20 mouse cellular contexts compared by ENCODE assay signal in the genomic region with DNA sequence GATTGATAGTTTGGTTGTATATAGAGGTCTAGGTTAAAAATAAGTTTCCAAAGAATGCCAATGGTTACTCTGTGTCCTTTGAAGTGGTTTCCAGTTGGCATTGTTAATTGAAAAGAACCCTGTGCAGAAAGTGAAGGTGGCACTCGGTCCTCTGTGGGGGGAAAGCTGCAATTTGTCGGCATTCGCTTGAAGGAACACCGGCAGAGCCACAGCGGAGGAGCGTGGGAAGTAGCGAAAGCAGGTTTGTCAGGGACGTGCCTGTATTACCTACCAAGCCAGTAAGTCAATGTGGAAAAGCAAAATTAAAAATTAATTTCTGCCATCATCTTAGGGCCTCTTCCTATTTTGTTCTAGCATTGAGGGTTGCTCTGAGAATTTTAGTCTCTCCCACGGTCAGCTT. TPM values are rescaled to one million over a fixed set of nuclear protein-coding genes. Genes with fewer than 3 reads are reported as not detected.
"Had no signal": no experiment of that assay in that cellular context is flagged by ENCODE, and none has a peak within 500 bp of the region (broad histone marks: within the 10 kb centered on the region; RNA-seq: fewer than 3 reads in every experiment).

No protein-coding gene starts in this region.

- H3K9ac ChIP-seq: limb, embryonic 12.5 days; lung, embryonic 15.5 days; midbrain, embryonic 13.5 days; neural tube, embryonic 15.5 days had no signal

- H3K4me2 ChIP-seq: limb, embryonic 12.5 days; lung, embryonic 15.5 days; midbrain, embryonic 13.5 days; neural tube, embryonic 15.5 days had no signal

- H3K9me3 ChIP-seq: limb, embryonic 12.5 days; lung, embryonic 15.5 days; midbrain, embryonic 13.5 days; neural tube, embryonic 15.5 days had no signal

- H3K4me1 ChIP-seq: midbrain, embryonic 13.5 days had no signal

- H3K36me3 ChIP-seq: limb, embryonic 12.5 days; lung, embryonic 15.5 days; midbrain, embryonic 13.5 days; neural tube, embryonic 15.5 days had no signal

- H3K4me3 ChIP-seq: limb, embryonic 12.5 days; lung, embryonic 15.5 days; midbrain, embryonic 13.5 days; myocyte; neural tube, embryonic 15.5 days had no signal

- H3K27me3 ChIP-seq: limb, embryonic 12.5 days; lung, embryonic 15.5 days; midbrain, embryonic 13.5 days; neural tube, embryonic 15.5 days had no signal

- DNase-seq: kidney, adult 9 months; kidney, postnatal 36 days; layer of hippocampus, adult 9-11 months; right cerebral cortex, adult 18-20 months; right cerebral cortex, postnatal 25 days; thymus, adult 18-20 months; thymus, postnatal 14 days had no signal

- ATAC-seq: midbrain, embryonic 13.5 days had no signal

- H3K27ac ChIP-seq: kidney, postnatal 0 days; limb, embryonic 12.5 days; lung, embryonic 15.5 days; midbrain, embryonic 13.5 days; neural tube, embryonic 15.5 days had no signal

RNA-seq across cellular contexts. Expression of gene Rab17, which starts 37.2 kb away (rescaled TPM):
- total RNA-seq: layer of hippocampus, adult 18-20 months; left cerebral cortex, postnatal 36 days had no signal
- polyA plus RNA-seq: midbrain, embryonic 13.5 days; myocyte; neural tube, embryonic 15.5 days had no signal

RNA-seq across cellular contexts. Expression of gene Prlh, which starts 53.8 kb away (rescaled TPM):
- total RNA-seq: layer of hippocampus, adult 18-20 months; left cerebral cortex, postnatal 36 days; liver, adult 2 months; megakaryocyte-erythroid progenitor cell, adult 5-6 weeks had no signal
- polyA plus RNA-seq: kidney, postnatal 0 days; limb, embryonic 12.5 days; liver, adult 2 months; liver, embryonic 16.5 days; lung, embryonic 15.5 days; midbrain, embryonic 13.5 days; myocyte; neural tube, embryonic 11.5 days; neural tube, embryonic 15.5 days; small intestine, adult 2 months had no signal
